Mouse (Mus musculus) heart, adult 2 months (tissue): ENCODE data around the gene Akap5.

Experiments
- CTCF ChIP-seq: fragments of 200-600 bp; IDR thresholded peaks from 2 replicates; pipeline ENCODE4 v1.8.1; 2022; ENCODE audit warnings: antibody characterized with exemption, mild to moderate bottlenecking, moderate library complexity
- EP300 ChIP-seq: fragments of 200-500 bp; IDR thresholded peaks from 2 replicates; pipeline ENCODE4 v1.6.1; 2011; ENCODE audit warnings: low read depth, low read length, control low read depth; ENCODE audit not compliant: insufficient read depth
- POLR2A ChIP-seq: fragments of 200-500 bp; IDR thresholded peaks from 2 replicates; pipeline ENCODE4 v1.6.1; 2011; ENCODE audit warnings: mild to moderate bottlenecking, low read depth, low read length, control low read depth; ENCODE audit not compliant: insufficient read depth

DNA sequence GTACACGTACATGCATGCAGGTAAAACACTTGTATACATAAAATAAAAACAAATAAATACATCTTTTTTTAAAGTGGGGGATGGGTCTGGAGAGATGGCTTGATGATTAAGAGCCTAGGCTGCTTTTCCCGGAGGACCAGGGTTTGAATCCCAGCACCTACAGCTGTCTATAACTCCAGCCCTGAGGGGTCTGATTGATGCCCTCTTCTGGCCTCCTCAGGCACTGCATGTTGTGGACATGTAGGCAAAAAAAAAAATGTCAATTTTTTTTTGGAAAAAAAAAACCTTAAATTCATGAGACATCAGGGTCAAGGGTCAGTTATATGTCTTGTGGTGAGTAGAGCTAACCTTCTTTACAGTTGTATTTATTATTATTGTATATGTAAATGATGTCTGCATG lies 34.4 kb upstream of the Akap5 start:
- TF ChIP-seq POLR2A (no peak), CTCF (peak; percentile 64), EP300 (no peak)
